Mouse (Mus musculus): ENCODE data around the gene Gm20458.
A peak's percentile ranks its signal among the peaks of the same experiment; 100 is the strongest.

Gm20458 gene

GRCm38 (mm10) chr2:164499317-164499716 lies 38.5 kb downstream of the Gm20458 start:
- DNase-seq (ENCODE audit: low read depth, low spot score), result no peak

- DNase-seq (ENCODE audit: low read depth, low spot score), result no peak
Measured at GRCm38 (mm10) chr2:164500511-164500910, 39.7 kb downstream of the Gm20458 start.

GRCm38 (mm10) chr2:164504919-164505318 lies 44.2 kb downstream of the Gm20458 start:
- peak; percentile 35 for DNase-seq (ENCODE audit: low read depth, low spot score)

- no peak for DNase-seq (ENCODE audit: low read depth, low spot score)
Measured at GRCm38 (mm10) chr2:164505619-164506347, 45.0 kb downstream of the Gm20458 start.

GRCm38 (mm10) chr2:164507811-164508210 lies 47.0 kb downstream of the Gm20458 start:
- DNase-seq (ENCODE audit: low read depth, low spot score), result peak; percentile 75

- DNase-seq (ENCODE audit: low read depth, low spot score), result peak; percentile 56
Measured at GRCm38 (mm10) chr2:164510621-164511190, 49.9 kb downstream of the Gm20458 start.

- DNase-seq (ENCODE audit: low read depth, low spot score), result no peak
Measured at GRCm38 (mm10) chr2:164512121-164512909, 51.5 kb downstream of the Gm20458 start.

GRCm38 (mm10) chr2:164513389-164513788 lies 52.6 kb downstream of the Gm20458 start:
- DNase-seq (ENCODE audit: low read depth, low spot score), result no peak

GRCm38 (mm10) chr2:164514916-164515315 lies 54.1 kb downstream of the Gm20458 start:
- no peak for DNase-seq (ENCODE audit: low read depth, low spot score)

GRCm38 (mm10) chr2:164515897-164516296 lies 55.1 kb downstream of the Gm20458 start:
- no peak for DNase-seq (ENCODE audit: low read depth, low spot score)

- no peak for DNase-seq (ENCODE audit: low read depth, low spot score)
Measured at GRCm38 (mm10) chr2:164516592-164516991, 55.8 kb downstream of the Gm20458 start.

GRCm38 (mm10) chr2:164517485-164518221 lies 56.9 kb downstream of the Gm20458 start:
- peak; percentile 81 for DNase-seq (ENCODE audit: low read depth, low spot score)

GRCm38 (mm10) chr2:164518266-164519170 lies 57.8 kb downstream of the Gm20458 start:
- DNase-seq (ENCODE audit: low read depth, low spot score), result no peak

GRCm38 (mm10) chr2:164519171-164519526 lies 58.4 kb downstream of the Gm20458 start:
- DNase-seq (ENCODE audit: low read depth, low spot score), result no peak

GRCm38 (mm10) chr2:164520782-164521181 lies 60.0 kb downstream of the Gm20458 start:
- DNase-seq (ENCODE audit: low read depth, low spot score), result peak; percentile 66

- DNase-seq (ENCODE audit: low read depth, low spot score), result peak; percentile 84
Measured at GRCm38 (mm10) chr2:164521841-164522240, 61.1 kb downstream of the Gm20458 start.

GRCm38 (mm10) chr2:164522280-164522679 lies 61.5 kb downstream of the Gm20458 start:
- DNase-seq (ENCODE audit: low read depth, low spot score), result no peak

GRCm38 (mm10) chr2:164523301-164523773 lies 62.6 kb downstream of the Gm20458 start:
- no peak for DNase-seq (ENCODE audit: low read depth, low spot score)

- DNase-seq (ENCODE audit: low read depth, low spot score), result no peak
Measured at GRCm38 (mm10) chr2:164528557-164528956, 67.8 kb downstream of the Gm20458 start.

GRCm38 (mm10) chr2:164531169-164531568 lies 70.4 kb downstream of the Gm20458 start:
- DNase-seq (ENCODE audit: low read depth, low spot score), result peak; percentile 75

GRCm38 (mm10) chr2:164534315-164534714 lies 73.5 kb downstream of the Gm20458 start:
- DNase-seq (ENCODE audit: low read depth, low spot score), result no peak

Data from ES-CJ7 (cell line).